Mouse (Mus musculus): ENCODE results near the gene Dnm3.

The Dnm3 gene

GRCm38 (mm10) chr1:162156873-162157272 is 321.0 kb downstream of the Dnm3 start:
- no peak for DNase-seq

GRCm38 (mm10) chr1:162155546-162155945 is 322.3 kb downstream of the Dnm3 start:
- no peak for DNase-seq

- no peak for DNase-seq
Measured at GRCm38 (mm10) chr1:162153118-162153517, 324.7 kb downstream of the Dnm3 start.

GRCm38 (mm10) chr1:162149730-162150129 is 328.1 kb downstream of the Dnm3 start:
- DNase-seq, result no peak

- DNase-seq, result no peak
Measured at GRCm38 (mm10) chr1:162147554-162147953, 330.3 kb downstream of the Dnm3 start.

GRCm38 (mm10) chr1:162145748-162146147 is 332.1 kb downstream of the Dnm3 start:
- no peak for DNase-seq

GRCm38 (mm10) chr1:162144992-162145391 is 332.8 kb downstream of the Dnm3 start:
- DNase-seq, result no peak

GRCm38 (mm10) chr1:162143974-162144912 is 333.6 kb downstream of the Dnm3 start:
- no peak for DNase-seq

GRCm38 (mm10) chr1:162142285-162142684 is 335.5 kb downstream of the Dnm3 start:
- DNase-seq, result no peak

- DNase-seq, result no peak
Measured at GRCm38 (mm10) chr1:162136328-162136727, 341.5 kb downstream of the Dnm3 start.

GRCm38 (mm10) chr1:162135451-162136213 is 342.2 kb downstream of the Dnm3 start:
- no peak for DNase-seq

- no peak for DNase-seq
Measured at GRCm38 (mm10) chr1:162134651-162135066, 343.2 kb downstream of the Dnm3 start.

GRCm38 (mm10) chr1:162132908-162133641 is 344.8 kb downstream of the Dnm3 start:
- no peak for DNase-seq

- DNase-seq, result peak in 1 of 2 experiments; percentile 14
Measured at GRCm38 (mm10) chr1:162126856-162127792, 350.7 kb downstream of the Dnm3 start.

GRCm38 (mm10) chr1:162124396-162124795 is 353.4 kb downstream of the Dnm3 start:
- DNase-seq, result no peak

- DNase-seq, result no peak
Measured at GRCm38 (mm10) chr1:162121441-162122200, 356.2 kb downstream of the Dnm3 start.

- DNase-seq, result peak; percentile 55 to 75
Measured at GRCm38 (mm10) chr1:162109437-162109813, 368.4 kb downstream of the Dnm3 start.

- DNase-seq, result no peak
Measured at GRCm38 (mm10) chr1:162108726-162109436, 369.0 kb downstream of the Dnm3 start.

- no peak for DNase-seq
Measured at GRCm38 (mm10) chr1:162108181-162108671, 369.6 kb downstream of the Dnm3 start.

- DNase-seq, result no peak
Measured at GRCm38 (mm10) chr1:162107011-162107606, 370.7 kb downstream of the Dnm3 start.

All from kidney, adult 8-10 months (tissue).